Mouse (Mus musculus) heart, postnatal 0 days (tissue): ENCODE measurements around the gene Lrrc1. TPM values are rescaled to one million over a fixed set of nuclear protein-coding genes. Genes with fewer than 3 reads are reported as not detected.

ENCODE experiments used
- ATAC-seq: fragments of 200-750 bp; cut with Nextera tagmentation; 2 replicates; pipeline ENCODE4 v1.8.0; 2017; ENCODE audit warnings: low read depth, moderate number of reproducible peaks, moderate library complexity; ENCODE audit not compliant: insufficient read depth
- DNase-seq: peaks from one replicate; pipeline ENCODE4 v3.0.0-alpha.2; 2016; ENCODE audit warnings: low spot score
- H3K27ac ChIP-seq: fragments of 300-500 bp; sonication (generic); 2 replicates; pipeline ENCODE4 v1.5.1; 2014; ENCODE audit warnings: low read depth, mild to moderate bottlenecking
- H3K27me3 ChIP-seq: fragments of 300-500 bp; sonication (generic); 2 replicates; pipeline ENCODE4 v1.6.1; 2014; ENCODE audit warnings: low read length, mixed read lengths; ENCODE audit not compliant: control insufficient read depth, insufficient read depth
- H3K36me3 ChIP-seq: fragments of 300-500 bp; sonication (generic); replicated peaks from 2 replicates; pipeline ENCODE4 v1.6.1; 2014; ENCODE audit warnings: low read length, mixed read lengths; ENCODE audit not compliant: control insufficient read depth, insufficient read depth
- H3K4me1 ChIP-seq: fragments of 300-500 bp; sonication (generic); 2 replicates; pipeline ENCODE4 v1.6.1; 2014; ENCODE audit warnings: antibody characterized with exemption; ENCODE audit not compliant: control insufficient read depth, insufficient read depth
- H3K4me2 ChIP-seq: fragments of 300-500 bp; sonication (generic); 2 replicates; pipeline ENCODE4 v1.6.1; 2014; ENCODE audit warnings: low read depth, mild to moderate bottlenecking, low read length, moderate library complexity
- H3K4me3 ChIP-seq: fragments of 300-500 bp; sonication (generic); 2 replicates; pipeline ENCODE4 v1.5.1; 2014; ENCODE audit warnings: low read depth, low read length
- H3K9ac ChIP-seq: fragments of 300-500 bp; sonication (generic); replicated peaks from 2 replicates; pipeline ENCODE4 v1.6.1; 2014; ENCODE audit warnings: low read depth, low read length, mixed read lengths
- H3K9me3 ChIP-seq: fragments of 300-500 bp; sonication (generic); replicated peaks from 2 replicates; pipeline ENCODE4 v1.6.1; 2016; ENCODE audit warnings: low read length; ENCODE audit not compliant: control insufficient read depth
- CTCF ChIP-seq: IDR thresholded peaks from 2 replicates; pipeline ENCODE4 v1.5.1; 2016; ENCODE audit warnings: antibody characterized with exemption, control low read depth, low read depth
- EP300 ChIP-seq: IDR thresholded peaks from 2 replicates; pipeline ENCODE4 v1.6.1; 2016; ENCODE audit warnings: antibody characterized with exemption, low read depth
- WGBS: fragments of 180-500 bp; shearing (Covaris S2); extraction: QIAGEN DNeasy Blood & Tissue Kit; methylation state at CpG from one replicate; pipeline ENCODE4 v1.1.7; 2014; 5-methylcytosine and 5-hydroxymethylcytosine counted together
- polyA plus RNA-seq: library from polyadenylated mRNA; unstranded; fragments of >200 nt; fragmentation: Nextera tagmentation; extraction: Ambion mirVana; gene quantifications from 2 replicates; pipeline ENCODE4 v1.2.1, GENCODE M21; 2015
- total RNA-seq: library from RNA; depleted of rRNA; stranded (reverse); fragments of >200 nt; gene quantifications from 2 replicates; pipeline ENCODE4 v1.2.3, GENCODE M21; 2014; ENCODE audit warnings: low replicate concordance

The Lrrc1 gene
- total and polyA plus RNA-seq, 2 experiments from 2014 or later: 17.7 to 43.8 TPM

DNA sequence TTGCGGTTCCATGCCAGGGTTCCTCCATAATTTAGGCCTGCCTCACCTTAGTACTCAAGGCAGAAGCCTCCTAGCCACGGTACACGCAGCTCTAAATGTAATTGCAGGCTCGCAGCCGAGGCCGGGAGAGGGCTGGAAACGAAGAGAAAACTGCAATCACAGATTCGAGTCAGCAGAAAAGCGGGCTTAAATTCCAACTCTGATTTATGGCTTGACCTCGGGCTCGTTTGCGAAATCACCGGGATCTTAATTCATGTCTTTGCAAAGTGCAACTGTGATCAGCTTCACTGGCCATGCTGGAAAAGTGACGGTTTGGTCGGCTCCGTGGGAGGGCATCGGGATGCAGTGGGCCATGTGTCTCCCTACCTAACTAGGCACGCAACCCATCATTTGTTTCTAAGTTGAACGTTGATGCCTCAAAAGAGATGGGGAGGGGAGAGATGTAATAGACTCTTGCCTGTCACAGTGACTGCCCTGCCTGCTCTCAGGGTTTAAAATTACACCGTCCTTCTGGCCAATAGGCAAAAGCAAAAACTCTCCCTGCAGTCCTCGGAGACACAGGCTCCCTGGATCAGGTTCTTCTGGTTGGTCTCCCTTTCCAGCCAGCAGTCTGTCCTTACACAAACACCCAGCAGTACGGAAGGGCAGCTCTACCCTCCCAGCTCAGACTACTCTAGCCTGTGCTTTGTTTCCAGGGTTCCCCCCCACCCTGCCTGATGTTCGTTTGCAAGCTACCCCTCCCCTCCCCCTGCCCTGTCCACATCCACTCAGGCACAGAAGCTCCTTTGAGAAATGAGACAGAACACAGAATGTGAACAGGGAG lies 117.2 kb downstream of the Lrrc1 start:
- Histone ChIP-seq H3K27me3 (no peaks in the 10 kb centered on the region), H3K27ac (peak overlapping the region; percentile 81), H3K9me3 (no peaks in the 10 kb centered on the region), H3K36me3 (peaks cover 10% of the 10 kb centered on the region), H3K4me2 (peak overlapping the region; percentile 48), H3K4me1 (peaks cover 22% of the 10 kb centered on the region), H3K9ac (peak overlapping the region; percentile 49; the same call in 1 of the 2 replicates), H3K4me3 (peak overlapping the region; percentile 8; the same call in 1 of the 2 replicates)
- DNase-seq (peak; percentile 60), ATAC-seq (peak; percentile 59)
- TF ChIP-seq CTCF (no peak), EP300 (no peak)
- 50% methylated on average over 23 of the region's 23 CpGs for WGBS

DNA sequence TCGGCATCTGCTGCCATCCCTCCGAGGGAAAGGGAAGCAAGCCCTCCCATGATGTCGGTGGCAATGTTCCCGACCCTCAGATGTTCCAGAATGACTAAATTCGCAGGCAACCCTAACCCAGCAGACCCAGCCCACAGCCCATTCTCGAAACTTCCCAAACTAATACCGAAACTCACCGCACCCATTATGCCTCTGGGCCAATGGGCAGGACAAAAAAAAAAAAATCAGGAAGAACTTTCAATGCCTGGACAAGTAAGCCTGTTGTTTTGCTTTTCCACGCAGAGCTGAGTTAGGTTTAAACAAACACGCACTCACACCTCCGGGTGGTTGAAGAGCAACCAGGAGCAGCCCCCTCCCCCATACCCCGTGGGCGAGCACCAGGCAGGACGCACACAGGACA lies 118.6 kb downstream of the Lrrc1 start:
- TF ChIP-seq EP300 (no peak), CTCF (no peak)
- no peak overlapping the region for H3K4me2 ChIP-seq
- H3K27me3 ChIP-seq: no peaks in the 10 kb centered on the region
- H3K9ac ChIP-seq: no peak overlapping the region
- no peak overlapping the region for H3K27ac ChIP-seq
- 66% methylated on average over 14 of the region's 14 CpGs for WGBS
- H3K4me1 ChIP-seq: peaks cover 22% of the 10 kb centered on the region
- DNase-seq (no peak), ATAC-seq (no peak)
- H3K4me3 ChIP-seq: no peak overlapping the region
- peaks cover 2% of the 10 kb centered on the region; the same call in 1 of the 2 replicates for H3K36me3 ChIP-seq
- H3K9me3 ChIP-seq: no peaks in the 10 kb centered on the region

- no peak for DNase-seq
- Histone ChIP-seq H3K4me3 (no peak overlapping the region), H3K27ac (no peak overlapping the region), H3K9ac (no peak overlapping the region), H3K36me3 (no peaks in the 10 kb centered on the region), H3K27me3 (no peaks in the 10 kb centered on the region), H3K4me1 (peaks cover 22% of the 10 kb centered on the region), H3K4me2 (no peak overlapping the region), H3K9me3 (no peaks in the 10 kb centered on the region)
- ATAC-seq: no peak
- no peak for TF ChIP-seq CTCF
- no peak for TF ChIP-seq EP300
- 80% methylated on average over 4 of the region's 4 CpGs for WGBS
These were observed 119.1 kb downstream of the Lrrc1 start for GRCm38 (mm10) chr9:77425553-77425952.

DNA sequence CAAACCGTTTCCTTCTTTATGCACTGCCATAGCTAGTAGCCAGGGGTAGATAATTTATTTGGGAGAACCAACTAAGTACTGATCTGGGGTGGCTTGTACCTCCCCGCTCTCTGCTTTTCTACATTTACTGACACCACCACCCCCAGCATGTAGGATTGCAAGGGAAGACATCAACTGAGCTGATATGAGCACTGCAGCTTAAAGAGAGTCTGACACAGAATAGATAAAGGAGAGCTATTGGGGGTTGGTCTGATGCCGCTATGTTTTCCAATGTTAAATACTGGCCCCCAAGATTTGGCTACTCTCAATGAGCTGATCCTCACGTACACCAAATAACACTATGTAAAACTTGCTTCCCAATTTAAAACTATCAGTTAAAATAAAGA lies 124.5 kb downstream of the Lrrc1 start:
- no peak for TF ChIP-seq EP300
- TF ChIP-seq CTCF: no peak
- ATAC-seq (no peak), DNase-seq (no peak)
- no peaks in the 10 kb centered on the region for H3K27me3 ChIP-seq
- H3K4me1 ChIP-seq: peaks cover 19% of the 10 kb centered on the region; the same call in 1 of the 2 replicates
- H3K27ac ChIP-seq: no peak overlapping the region
- H3K4me3 ChIP-seq: no peak overlapping the region
- H3K9ac ChIP-seq: no peak overlapping the region
- no peak overlapping the region for H3K4me2 ChIP-seq
- H3K9me3 ChIP-seq: no peaks in the 10 kb centered on the region
- 65% methylated on average over 4 of the region's 4 CpGs for WGBS
- no peaks in the 10 kb centered on the region for H3K36me3 ChIP-seq

- WGBS: 32% methylated on average over 9 of the region's 9 CpGs
- peak; percentile 78 for ATAC-seq
These were observed 125.0 kb downstream of the Lrrc1 start for GRCm38 (mm10) chr9:77419501-77420199.

More at GRCm38 (mm10) chr9:77419501-77420199, 125.0 kb downstream of the Lrrc1 start:
- Histone ChIP-seq H3K4me2 (no peak overlapping the region), H3K36me3 (no peaks in the 10 kb centered on the region), H3K4me1 (peaks cover 19% of the 10 kb centered on the region; the same call in 1 of the 2 replicates), H3K27ac (peak overlapping the region; percentile 73), H3K4me3 (no peak overlapping the region), H3K9ac (no peak overlapping the region), H3K27me3 (no peaks in the 10 kb centered on the region), H3K9me3 (no peaks in the 10 kb centered on the region)
- no peak for TF ChIP-seq CTCF
- TF ChIP-seq EP300: no peak
- DNase-seq: peak; percentile 57
